Mouse (Mus musculus): ENCODE measurements at regions not wholly inside any gene's neighbourhood (a gene's known extent, or its start where the extent isn't known, plus 50 kb on each side); places are given as distances from the start of the nearest gene placed in this dataset.
A peak's percentile ranks its signal among the peaks of the same experiment; 100 is the strongest.

DNA sequence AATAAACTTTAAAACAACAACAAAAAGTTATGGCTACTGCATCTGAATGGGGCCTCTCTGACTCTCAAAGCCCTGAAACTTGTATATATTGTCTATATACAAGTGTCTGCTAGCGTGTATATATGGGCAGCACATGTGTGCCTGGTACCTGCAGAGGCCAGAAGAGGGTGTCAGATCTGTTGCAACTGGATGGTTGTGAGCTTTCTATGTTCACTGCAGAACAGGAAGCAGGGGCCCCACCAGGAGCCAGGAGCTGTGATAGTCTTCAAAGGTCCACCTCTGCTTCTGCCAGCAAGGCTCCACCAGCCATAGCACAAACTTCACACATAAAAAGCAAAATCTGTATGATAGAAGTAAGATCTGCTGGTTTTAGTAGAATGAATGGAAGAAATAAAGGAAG lies 297.1 kb upstream of the Rnaseh2b start:
- 81% methylated on average over 1 of the region's 1 CpGs for WGBS
- no peak for TF ChIP-seq CTCF (IDR thresholded peaks at IDR 0.05)
- no peak for TF ChIP-seq EP300 (IDR thresholded peaks at IDR 0.05)
- Histone ChIP-seq H3K27ac (ENCODE audit: low read length) (no peak overlapping the region), H3K9me3 (ENCODE audit: low read length) (no peaks in the 10 kb centered on the region), H3K36me3 (ENCODE audit: insufficient read depth, low read length) (no peaks in the 10 kb centered on the region), H3K9ac (replicated peaks; ENCODE audit: low read depth) (no peak overlapping the region), H3K4me3 (ENCODE audit: low read depth, low read length) (no peak overlapping the region), H3K4me2 (replicated peaks; ENCODE audit: low read depth, low read length) (no peak overlapping the region), H3K4me1 (ENCODE audit: insufficient read depth, low read depth, low read length) (no peaks in the 10 kb centered on the region), H3K27me3 (replicated peaks; ENCODE audit: insufficient read depth, low read length) (no peaks in the 10 kb centered on the region)
- ATAC-seq, result no peak
- DNase-seq (ENCODE audit: low spot score), result no peak

DNA sequence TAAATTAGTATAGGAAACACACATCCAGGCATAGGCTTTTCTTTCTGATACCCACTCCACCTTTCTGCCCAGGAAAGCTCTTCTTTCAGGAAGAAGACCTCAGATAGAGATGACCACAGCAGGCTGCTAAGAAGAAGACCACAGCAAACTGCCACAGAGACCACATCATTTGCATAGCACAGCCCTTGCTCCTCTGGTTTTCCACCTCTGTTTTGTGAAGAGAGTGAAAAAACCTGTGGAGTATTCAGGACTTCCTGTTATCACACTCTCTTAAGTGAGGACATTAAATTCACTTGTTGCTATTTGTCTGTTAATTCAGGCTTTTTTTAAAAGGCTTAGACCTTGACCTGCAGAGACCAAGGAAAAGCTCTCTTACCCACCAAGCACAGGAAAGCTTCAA lies 294.7 kb upstream of the Rnaseh2b start:
- DNase-seq (ENCODE audit: low spot score), result no peak
- H3K4me2 ChIP-seq (replicated peaks; ENCODE audit: low read depth, low read length), result no peak overlapping the region
- H3K27me3 ChIP-seq (replicated peaks; ENCODE audit: insufficient read depth, low read length), result no peaks in the 10 kb centered on the region
- no peak overlapping the region for H3K9ac ChIP-seq (replicated peaks; ENCODE audit: low read depth)
- ATAC-seq, result no peak
- H3K4me1 ChIP-seq (ENCODE audit: insufficient read depth, low read depth, low read length), result no peaks in the 10 kb centered on the region
- no peak overlapping the region for H3K27ac ChIP-seq (ENCODE audit: low read length)
- no peak for TF ChIP-seq CTCF (IDR thresholded peaks at IDR 0.05)
- no peaks in the 10 kb centered on the region for H3K9me3 ChIP-seq (ENCODE audit: low read length)
- H3K36me3 ChIP-seq (ENCODE audit: insufficient read depth, low read length), result no peaks in the 10 kb centered on the region
- H3K4me3 ChIP-seq (ENCODE audit: low read depth, low read length), result no peak overlapping the region

DNA sequence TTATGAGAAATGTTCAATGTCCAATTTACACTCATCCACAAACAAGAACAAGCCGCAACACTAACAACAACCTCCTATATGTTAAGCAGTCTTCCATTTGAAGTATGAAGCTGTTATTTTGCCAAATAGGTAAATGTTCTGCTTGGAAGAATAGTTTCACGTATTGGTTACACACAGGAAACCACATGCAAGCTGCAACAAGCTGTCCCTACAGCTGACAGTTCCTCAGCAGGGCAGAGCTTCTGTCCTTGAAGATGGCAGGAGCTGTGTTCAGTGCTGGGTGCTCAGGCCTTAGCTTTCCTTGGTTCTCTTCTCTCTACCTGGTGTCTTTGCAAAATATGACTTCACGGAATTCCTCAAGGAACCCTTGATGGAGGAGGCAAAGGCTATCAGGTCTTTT lies 294.1 kb upstream of the Rnaseh2b start:
- DNase-seq (ENCODE audit: low spot score) (no peak), ATAC-seq (no peak)
- Histone ChIP-seq H3K4me2 (replicated peaks; ENCODE audit: low read depth, low read length) (no peak overlapping the region), H3K9ac (replicated peaks; ENCODE audit: low read depth) (no peak overlapping the region), H3K36me3 (ENCODE audit: insufficient read depth, low read length) (no peaks in the 10 kb centered on the region), H3K27me3 (replicated peaks; ENCODE audit: insufficient read depth, low read length) (no peaks in the 10 kb centered on the region), H3K4me1 (ENCODE audit: insufficient read depth, low read depth, low read length) (no peaks in the 10 kb centered on the region), H3K27ac (ENCODE audit: low read length) (no peak overlapping the region), H3K9me3 (ENCODE audit: low read length) (no peaks in the 10 kb centered on the region), H3K4me3 (ENCODE audit: low read depth, low read length) (no peak overlapping the region)
- WGBS, result 72% methylated on average over 3 of the region's 3 CpGs
- TF ChIP-seq CTCF (IDR thresholded peaks at IDR 0.05) (no peak), EP300 (IDR thresholded peaks at IDR 0.05) (no peak)

DNA sequence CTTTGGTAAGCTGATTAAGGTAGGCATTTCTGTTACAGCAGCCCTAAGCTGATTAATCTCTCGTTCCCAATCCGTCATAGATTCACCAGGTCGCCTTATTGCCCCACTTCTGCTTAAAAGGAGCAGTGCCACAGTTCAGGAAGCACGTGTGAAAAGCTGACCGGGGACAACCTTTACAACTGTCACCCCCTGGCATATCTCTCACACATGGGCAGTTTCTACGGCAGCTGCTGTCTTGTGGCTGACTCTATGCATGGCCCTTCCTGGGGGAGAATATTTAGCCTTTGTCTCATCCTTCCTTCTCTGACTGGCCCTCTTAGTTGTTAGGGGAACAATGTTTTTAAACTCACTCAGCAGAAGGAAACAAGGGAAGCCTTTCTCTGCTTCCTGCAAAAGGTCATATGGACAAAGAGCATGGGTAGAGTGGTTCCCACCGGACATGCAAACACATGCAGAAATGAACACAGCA lies 290.9 kb upstream of the Rnaseh2b start:
- no peak overlapping the region for H3K9ac ChIP-seq (replicated peaks; ENCODE audit: low read depth)
- H3K27ac ChIP-seq (ENCODE audit: low read length), result no peak overlapping the region
- H3K4me3 ChIP-seq (ENCODE audit: low read depth, low read length), result no peak overlapping the region
- H3K9me3 ChIP-seq (ENCODE audit: low read length), result no peaks in the 10 kb centered on the region
- ATAC-seq (peak; percentile 50; the same call in 1 of the 2 replicates), DNase-seq (ENCODE audit: low spot score) (peak; percentile 24)
- H3K27me3 ChIP-seq (replicated peaks; ENCODE audit: insufficient read depth, low read length), result no peaks in the 10 kb centered on the region
- no peaks in the 10 kb centered on the region for H3K4me1 ChIP-seq (ENCODE audit: insufficient read depth, low read depth, low read length)
- no peak overlapping the region for H3K4me2 ChIP-seq (replicated peaks; ENCODE audit: low read depth, low read length)
- TF ChIP-seq EP300 (IDR thresholded peaks at IDR 0.05) (no peak), CTCF (IDR thresholded peaks at IDR 0.05) (no peak)
- no peaks in the 10 kb centered on the region for H3K36me3 ChIP-seq (ENCODE audit: insufficient read depth, low read length)
- 28% methylated on average over 7 of the region's 7 CpGs for WGBS

DNA sequence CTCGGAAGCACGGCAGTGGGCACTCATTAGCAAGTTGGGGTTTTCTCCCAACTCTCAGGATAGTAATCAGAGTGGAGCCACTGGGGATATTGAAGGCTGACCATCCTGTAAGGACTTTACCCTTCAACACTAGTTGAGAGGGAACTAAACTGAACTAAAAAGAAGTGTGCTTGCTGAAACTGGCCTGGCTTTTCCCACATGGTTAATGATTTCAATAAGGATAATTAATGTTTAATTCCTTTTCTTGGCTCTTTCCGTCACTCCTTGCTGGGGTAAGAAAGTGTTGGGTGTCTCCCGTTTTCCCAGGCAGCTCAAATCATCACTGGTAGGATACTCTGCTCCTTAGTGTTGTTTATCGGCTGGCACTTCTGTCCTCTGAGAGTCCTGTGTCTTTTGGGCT lies 290.3 kb upstream of the Rnaseh2b start:
- H3K9me3 ChIP-seq (ENCODE audit: low read length), result no peaks in the 10 kb centered on the region
- DNase-seq (ENCODE audit: low spot score) (no peak), ATAC-seq (no peak)
- no peak overlapping the region for H3K4me2 ChIP-seq (replicated peaks; ENCODE audit: low read depth, low read length)
- no peak for TF ChIP-seq EP300 (IDR thresholded peaks at IDR 0.05)
- TF ChIP-seq CTCF (IDR thresholded peaks at IDR 0.05), result no peak
- no peaks in the 10 kb centered on the region for H3K27me3 ChIP-seq (replicated peaks; ENCODE audit: insufficient read depth, low read length)
- no peak overlapping the region for H3K27ac ChIP-seq (ENCODE audit: low read length)
- no peaks in the 10 kb centered on the region for H3K36me3 ChIP-seq (ENCODE audit: insufficient read depth, low read length)
- H3K4me3 ChIP-seq (ENCODE audit: low read depth, low read length), result no peak overlapping the region
- no peak overlapping the region for H3K9ac ChIP-seq (replicated peaks; ENCODE audit: low read depth)
- WGBS, result 73% methylated on average over 5 of the region's 5 CpGs
- H3K4me1 ChIP-seq (ENCODE audit: insufficient read depth, low read depth, low read length), result no peaks in the 10 kb centered on the region

DNA sequence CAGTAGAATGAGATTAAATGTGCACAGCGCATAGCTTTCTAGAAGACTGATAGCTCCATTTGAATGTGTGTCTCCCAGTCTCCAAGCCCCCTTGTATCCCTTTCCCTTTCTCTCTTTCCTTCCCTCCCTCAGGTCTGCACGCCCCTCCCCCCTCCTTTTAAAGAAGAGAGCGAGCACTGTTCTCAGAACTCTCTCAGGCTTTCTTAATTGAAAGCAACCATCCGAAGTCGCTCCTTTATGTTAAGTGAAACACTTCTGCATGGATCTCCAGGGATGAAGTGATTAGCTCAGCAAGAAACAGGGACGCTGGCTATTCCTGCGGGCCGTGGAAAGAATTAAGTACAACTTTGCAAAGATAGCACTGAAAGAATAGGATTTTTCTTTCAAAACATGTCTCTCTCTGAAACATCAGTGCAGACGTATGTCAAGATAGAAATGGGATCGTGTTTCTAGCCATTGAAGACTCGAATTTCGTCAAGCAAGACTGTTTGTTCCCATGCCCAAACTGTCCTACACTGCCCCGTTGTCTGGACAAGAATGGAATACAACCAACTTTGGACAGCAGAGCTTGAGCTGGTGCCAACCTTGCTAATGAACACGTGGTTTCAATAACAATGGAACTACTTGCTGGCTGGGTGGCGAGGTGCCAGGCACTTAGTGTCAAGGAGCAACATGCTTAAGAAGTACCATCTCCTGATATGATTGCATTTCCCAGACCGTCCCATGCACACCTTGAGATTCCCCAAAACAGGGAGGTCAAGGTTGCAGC lies 289.2 kb upstream of the Rnaseh2b start:
- H3K36me3 ChIP-seq (ENCODE audit: insufficient read depth, low read length), result no peaks in the 10 kb centered on the region
- DNase-seq (ENCODE audit: low spot score) (peak; percentile 33), ATAC-seq (no peak)
- H3K27ac ChIP-seq (ENCODE audit: low read length), result no peak overlapping the region
- H3K9me3 ChIP-seq (ENCODE audit: low read length), result no peaks in the 10 kb centered on the region
- H3K4me3 ChIP-seq (ENCODE audit: low read depth, low read length), result no peak overlapping the region
- H3K27me3 ChIP-seq (replicated peaks; ENCODE audit: insufficient read depth, low read length), result no peaks in the 10 kb centered on the region
- 54% methylated on average over 16 of the region's 16 CpGs for WGBS
- no peak for TF ChIP-seq CTCF (IDR thresholded peaks at IDR 0.05)
- H3K4me2 ChIP-seq (replicated peaks; ENCODE audit: low read depth, low read length), result no peak overlapping the region
- no peaks in the 10 kb centered on the region for H3K4me1 ChIP-seq (ENCODE audit: insufficient read depth, low read depth, low read length)
- no peak overlapping the region for H3K9ac ChIP-seq (replicated peaks; ENCODE audit: low read depth)

DNA sequence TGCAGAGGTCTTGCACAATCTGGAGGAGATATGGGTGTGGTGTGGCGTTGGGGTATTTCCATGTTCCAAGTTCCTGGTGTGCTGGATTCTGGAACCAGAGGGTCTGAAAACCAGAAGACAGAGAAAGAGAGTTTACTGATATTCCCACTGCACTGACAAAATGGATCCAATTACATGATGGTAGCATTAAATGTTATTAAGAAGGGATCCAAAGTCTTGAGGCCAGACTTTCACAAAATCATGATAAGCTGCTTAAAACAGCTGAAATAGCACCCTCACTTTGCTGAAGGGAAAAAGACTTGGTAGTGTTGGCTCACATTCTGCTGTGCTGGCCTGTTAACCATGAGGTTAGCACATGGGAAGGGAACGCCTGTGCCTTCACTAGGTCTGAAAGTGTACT lies 288.6 kb upstream of the Rnaseh2b start:
- H3K27ac ChIP-seq (ENCODE audit: low read length), result no peak overlapping the region
- DNase-seq (ENCODE audit: low spot score) (no peak), ATAC-seq (no peak)
- no peaks in the 10 kb centered on the region for H3K36me3 ChIP-seq (ENCODE audit: insufficient read depth, low read length)
- H3K4me1 ChIP-seq (ENCODE audit: insufficient read depth, low read depth, low read length), result no peaks in the 10 kb centered on the region
- no peaks in the 10 kb centered on the region for H3K27me3 ChIP-seq (replicated peaks; ENCODE audit: insufficient read depth, low read length)
- TF ChIP-seq EP300 (IDR thresholded peaks at IDR 0.05), result no peak
- TF ChIP-seq CTCF (IDR thresholded peaks at IDR 0.05), result no peak
- H3K4me3 ChIP-seq (ENCODE audit: low read depth, low read length), result no peak overlapping the region
- no peaks in the 10 kb centered on the region for H3K9me3 ChIP-seq (ENCODE audit: low read length)
- no peak overlapping the region for H3K9ac ChIP-seq (replicated peaks; ENCODE audit: low read depth)
- 74% methylated on average over 2 of the region's 2 CpGs for WGBS
- H3K4me2 ChIP-seq (replicated peaks; ENCODE audit: low read depth, low read length), result no peak overlapping the region
